Mouse (Mus musculus) spleen, postnatal 14 days (tissue): ENCODE measurements around the gene Cacna1e.

Experiments used
- DNase-seq, 2 experiments: peaks; one replicate each; pipeline ENCODE4 v3.0.0; 2021 to 2022; ENCODE audit warnings: low spot score in 2 of 2

Gene Cacna1e

GRCm38 (mm10) chr1:154784862-154785261, 99.4 kb downstream of the Cacna1e start:
- DNase-seq = no peak

GRCm38 (mm10) chr1:154783521-154783920, 100.8 kb downstream of the Cacna1e start:
- no peak for DNase-seq

DNA sequence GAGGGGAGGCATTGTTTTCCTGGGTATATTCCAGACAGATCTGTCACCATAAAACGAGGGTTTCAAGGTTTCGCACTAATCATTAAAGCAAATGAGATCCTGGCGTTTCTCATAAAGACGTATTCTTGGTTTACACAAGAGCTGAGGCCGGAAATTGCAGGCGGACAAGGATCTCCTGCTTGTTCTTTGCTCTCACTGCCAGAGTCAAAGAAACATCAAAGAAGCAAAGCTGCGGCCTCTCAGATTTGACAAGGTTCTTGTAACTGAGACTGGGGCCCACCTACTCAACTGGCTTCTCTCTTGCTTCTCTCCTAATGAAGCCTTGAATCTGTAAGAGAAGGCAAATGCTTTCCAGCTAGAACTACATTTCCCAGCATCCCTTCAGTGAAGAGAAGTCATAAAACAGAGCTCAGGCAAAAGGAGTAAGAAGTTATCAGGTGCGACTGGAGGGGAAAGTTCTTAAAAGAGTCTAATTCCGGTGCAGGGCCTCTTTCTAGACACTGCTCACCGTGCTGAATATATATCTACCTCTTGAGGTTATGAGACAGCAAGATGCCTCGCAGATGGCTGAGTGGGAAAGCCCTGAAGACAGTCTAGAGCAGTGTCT, 104.3 kb downstream of the Cacna1e start:
- no peak for DNase-seq

DNA sequence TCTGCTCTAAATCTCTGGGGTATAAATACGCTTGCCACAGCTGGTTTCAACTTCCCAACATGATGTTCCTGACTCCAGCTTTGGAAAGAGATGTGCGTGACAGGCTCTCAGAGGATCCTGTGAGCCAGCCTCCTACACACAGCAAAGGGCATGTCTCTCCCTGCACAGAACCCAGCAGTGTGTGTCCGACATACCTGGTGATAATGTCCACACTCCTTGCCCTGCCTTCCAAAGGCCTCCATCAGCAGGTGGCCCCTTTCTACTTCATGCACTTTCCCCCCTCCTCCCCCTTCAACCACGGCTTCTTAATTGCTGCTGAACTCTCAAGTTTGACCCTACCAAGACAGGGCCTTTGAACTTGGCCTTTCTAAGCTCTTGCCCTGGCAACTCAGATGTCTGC, 108.0 kb downstream of the Cacna1e start:
- no peak for DNase-seq

GRCm38 (mm10) chr1:154774468-154774867, 109.8 kb downstream of the Cacna1e start:
- DNase-seq = no peak

- DNase-seq = no peak
These were observed 113.2 kb downstream of the Cacna1e start for GRCm38 (mm10) chr1:154771111-154771510.

GRCm38 (mm10) chr1:154770542-154770941, 113.8 kb downstream of the Cacna1e start:
- DNase-seq = no peak

DNA sequence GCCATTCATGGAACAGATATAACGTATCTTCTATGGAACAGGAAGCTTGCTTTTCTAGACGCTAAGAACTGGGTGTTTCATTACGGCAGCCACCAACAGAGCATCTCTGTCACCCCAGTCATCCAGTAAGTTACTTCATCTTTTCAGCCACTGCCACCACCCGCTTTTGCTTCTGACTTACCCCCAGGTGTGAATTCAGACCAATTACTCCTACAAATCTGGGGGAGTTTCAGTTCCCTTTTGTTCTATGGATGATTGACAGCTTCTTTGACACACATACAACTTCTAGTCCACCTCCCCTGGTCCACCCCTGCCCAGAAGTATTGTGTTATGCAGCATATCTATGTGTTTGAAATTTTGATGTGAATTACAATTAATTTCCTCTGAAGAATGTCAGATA, 121.2 kb downstream of the Cacna1e start:
- DNase-seq = no peak

DNA sequence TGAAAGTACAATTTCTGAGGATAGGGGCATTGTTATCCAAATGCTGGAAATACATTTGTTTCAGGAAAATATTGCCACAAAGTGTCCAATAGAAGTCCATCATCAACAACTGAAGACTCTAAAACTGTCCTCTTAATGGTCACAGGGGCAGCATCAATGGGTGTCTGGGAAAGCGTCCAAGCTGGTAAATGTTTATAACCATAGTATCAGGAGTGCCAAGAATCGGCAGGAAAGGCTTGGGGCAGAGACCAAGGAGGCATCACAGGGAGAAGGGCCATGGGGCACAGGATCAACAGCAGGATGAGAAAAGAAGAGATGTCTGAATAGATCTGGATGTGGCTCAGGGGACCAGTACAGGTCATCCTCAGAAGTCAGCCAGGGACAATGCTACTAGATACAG, 132.2 kb downstream of the Cacna1e start:
- no peak for DNase-seq

- no peak for DNase-seq
These were observed 135.8 kb downstream of the Cacna1e start for GRCm38 (mm10) chr1:154748531-154748930.

GRCm38 (mm10) chr1:154745241-154745640, 139.1 kb downstream of the Cacna1e start:
- no peak for DNase-seq

- DNase-seq = no peak
These were observed 153.8 kb downstream of the Cacna1e start for GRCm38 (mm10) chr1:154730411-154730961.

GRCm38 (mm10) chr1:154729269-154729980, 154.9 kb downstream of the Cacna1e start:
- DNase-seq = peak; percentile 21 to 45

- DNase-seq = no peak
These were observed 155.6 kb downstream of the Cacna1e start for GRCm38 (mm10) chr1:154728682-154729081.

GRCm38 (mm10) chr1:154727696-154728095, 156.6 kb downstream of the Cacna1e start:
- no peak for DNase-seq

GRCm38 (mm10) chr1:154726361-154727161, 157.7 kb downstream of the Cacna1e start:
- DNase-seq = no peak

- DNase-seq = no peak
These were observed 158.7 kb downstream of the Cacna1e start for GRCm38 (mm10) chr1:154725356-154726320.

DNA sequence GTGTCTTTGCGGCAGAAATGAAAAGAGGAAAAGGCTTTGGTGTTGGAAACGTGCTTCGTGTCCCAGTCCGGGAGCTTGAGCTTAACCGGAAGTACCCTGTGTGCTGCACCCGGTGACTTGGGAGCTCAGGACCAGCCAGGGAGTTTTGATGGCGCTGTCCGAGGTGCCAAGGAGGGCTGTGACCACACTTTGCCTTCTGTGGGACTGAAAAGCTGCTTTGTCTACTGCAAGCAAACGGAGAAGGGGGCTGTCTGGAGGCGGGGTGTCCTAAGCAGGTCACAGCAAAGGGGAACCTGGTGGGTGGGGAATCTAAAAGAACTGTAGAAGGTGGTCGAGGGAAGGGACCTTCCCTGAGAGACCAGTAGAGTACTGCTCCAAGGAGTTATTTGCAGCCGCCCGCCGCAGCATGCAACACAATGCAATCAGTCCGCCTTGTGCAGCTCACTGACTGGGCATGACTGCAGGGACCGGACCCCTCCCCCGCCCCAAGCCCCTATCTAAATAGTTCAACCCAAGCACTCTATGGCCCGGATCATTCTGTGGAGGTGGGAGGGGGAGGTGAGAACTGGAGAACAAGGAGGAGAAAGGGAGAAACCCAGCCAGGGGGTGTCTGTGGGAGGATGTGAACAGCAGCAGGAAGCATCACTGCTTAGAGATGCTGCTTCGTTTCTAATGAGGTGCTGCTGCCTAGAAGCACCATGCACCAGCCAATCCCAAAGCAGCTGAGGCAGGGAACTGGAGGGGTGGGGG, 160.6 kb downstream of the Cacna1e start:
- DNase-seq = no peak

- DNase-seq = no peak
These were observed 161.2 kb downstream of the Cacna1e start for GRCm38 (mm10) chr1:154723078-154723477.

- no peak for DNase-seq
These were observed 168.7 kb downstream of the Cacna1e start for GRCm38 (mm10) chr1:154715596-154715995.
